Mouse (Mus musculus) kidney, adult 18-20 months (tissue): Measurements from ENCODE around the gene Ttc4.

Experiments
- DNase-seq: peaks from one replicate; pipeline ENCODE4 v3.0.0; 2021

Ttc4 gene

GRCm38 (mm10) chr4:106678442-106679118 lies at the start of gene Ttc4:
Ttc4 (minus strand) TSS chr4:106678944.
- peak; percentile 90 for DNase-seq

- peak; percentile 59 for DNase-seq
Measured at GRCm38 (mm10) chr4:106720631-106721030, 41.9 kb upstream of the Ttc4 start.

- no peak for DNase-seq
Measured at GRCm38 (mm10) chr4:106713622-106714021, 34.9 kb upstream of the Ttc4 start.

GRCm38 (mm10) chr4:106708408-106708807 lies 29.7 kb upstream of the Ttc4 start:
- peak; percentile 82 for DNase-seq

- DNase-seq: no peak
Measured at GRCm38 (mm10) chr4:106707957-106708356, 29.2 kb upstream of the Ttc4 start.

- no peak for DNase-seq
Measured at GRCm38 (mm10) chr4:106705096-106705665, 26.4 kb upstream of the Ttc4 start.

GRCm38 (mm10) chr4:106704416-106704815 lies 25.7 kb upstream of the Ttc4 start:
- peak; percentile 32 for DNase-seq

GRCm38 (mm10) chr4:106703956-106704355 lies 25.2 kb upstream of the Ttc4 start:
- peak; percentile 7 for DNase-seq

GRCm38 (mm10) chr4:106700798-106701197 lies 22.1 kb upstream of the Ttc4 start:
- DNase-seq: no peak

GRCm38 (mm10) chr4:106699989-106700388 lies 21.2 kb upstream of the Ttc4 start:
- peak; percentile 40 for DNase-seq

GRCm38 (mm10) chr4:106693841-106694430 lies 15.2 kb upstream of the Ttc4 start:
- DNase-seq: no peak

GRCm38 (mm10) chr4:106688636-106689296 lies 10.0 kb upstream of the Ttc4 start:
- no peak for DNase-seq

GRCm38 (mm10) chr4:106680955-106681354 lies 2.2 kb upstream of the Ttc4 start:
- DNase-seq: no peak

- DNase-seq: no peak
Measured at GRCm38 (mm10) chr4:106679152-106679551, 408 bp upstream of the Ttc4 start.

- peak; percentile 27 for DNase-seq
Measured at GRCm38 (mm10) chr4:106676749-106677148, 2.0 kb downstream of the Ttc4 start.

- no peak for DNase-seq
Measured at GRCm38 (mm10) chr4:106666546-106666945, 12.2 kb downstream of the Ttc4 start.

- no peak for DNase-seq
Measured at GRCm38 (mm10) chr4:106665673-106666072, 13.1 kb downstream of the Ttc4 start.

GRCm38 (mm10) chr4:106665269-106665668 lies 13.5 kb downstream of the Ttc4 start:
- no peak for DNase-seq

- DNase-seq: peak; percentile 42
Measured at GRCm38 (mm10) chr4:106664697-106665096, 14.0 kb downstream of the Ttc4 start.

- no peak for DNase-seq
Measured at GRCm38 (mm10) chr4:106663956-106664470, 14.7 kb downstream of the Ttc4 start.

- DNase-seq: no peak
Measured at GRCm38 (mm10) chr4:106655681-106656080, 23.1 kb downstream of the Ttc4 start.

GRCm38 (mm10) chr4:106653051-106653450 lies 25.7 kb downstream of the Ttc4 start:
- no peak for DNase-seq

GRCm38 (mm10) chr4:106652546-106652945 lies 26.2 kb downstream of the Ttc4 start:
- no peak for DNase-seq
